Mouse (Mus musculus) lung, embryonic 16.5 days (tissue): ENCODE measurements around the gene Clk2. TPM values are rescaled to one million over a fixed set of nuclear protein-coding genes. Genes with fewer than 3 reads are reported as not detected.

Source experiments
- ATAC-seq: fragments of 200-750 bp; cut with Nextera tagmentation; 2 replicates; pipeline ENCODE4 v1.8.0; 2017; ENCODE audit warnings: low read depth, mild to moderate bottlenecking, moderate library complexity
- H3K27ac ChIP-seq: fragments of 300-500 bp; sonication (generic); 2 replicates; pipeline ENCODE4 v1.5.1; 2014; ENCODE audit warnings: mild to moderate bottlenecking, control low read depth, low read length
- H3K27me3 ChIP-seq: fragments of 300-500 bp; sonication (generic); 2 replicates; pipeline ENCODE4 v1.6.1; 2014; ENCODE audit warnings: low read depth, low read length, mixed read lengths; ENCODE audit not compliant: control insufficient read depth, insufficient read depth
- H3K36me3 ChIP-seq: fragments of 300-500 bp; sonication (generic); 2 replicates; pipeline ENCODE4 v1.6.1; 2014; ENCODE audit warnings: low read length; ENCODE audit not compliant: control insufficient read depth, insufficient read depth
- H3K4me1 ChIP-seq: fragments of 300-500 bp; sonication (generic); replicated peaks from 2 replicates; pipeline ENCODE4 v1.6.1; 2014; ENCODE audit warnings: low read length, mixed read lengths; ENCODE audit not compliant: control insufficient read depth, insufficient read depth
- H3K4me2 ChIP-seq: fragments of 300-500 bp; sonication (generic); 2 replicates; pipeline ENCODE4 v1.6.1; 2014; ENCODE audit warnings: low read depth, low read length, control low read depth
- H3K4me3 ChIP-seq: fragments of 300-500 bp; sonication (generic); 2 replicates; pipeline ENCODE4 v1.5.1; 2014; ENCODE audit warnings: mild to moderate bottlenecking, low read length, control low read depth
- H3K9ac ChIP-seq: fragments of 300-500 bp; sonication (generic); 2 replicates; pipeline ENCODE4 v1.6.1; 2014; ENCODE audit warnings: low read length, control low read depth
- H3K9me3 ChIP-seq: fragments of 300-500 bp; sonication (generic); 2 replicates; pipeline ENCODE4 v1.6.1; 2016; ENCODE audit warnings: low read length; ENCODE audit not compliant: control insufficient read depth
- WGBS: fragments of 180-500 bp; shearing (Covaris S2); extraction: QIAGEN DNeasy Blood & Tissue Kit; methylation state at CpG from one replicate; pipeline ENCODE4 v1.1.7; 2014; 5-methylcytosine and 5-hydroxymethylcytosine counted together
- polyA plus RNA-seq: library from polyadenylated mRNA; unstranded; fragments of >200 nt; fragmentation: Nextera tagmentation; extraction: Ambion mirVana; gene quantifications from 2 replicates; pipeline ENCODE4 v1.2.1, GENCODE M21; 2015

The Clk2 gene
- polyA plus RNA-seq, 1 experiment from 2014 or later = 22.7 TPM

DNA sequence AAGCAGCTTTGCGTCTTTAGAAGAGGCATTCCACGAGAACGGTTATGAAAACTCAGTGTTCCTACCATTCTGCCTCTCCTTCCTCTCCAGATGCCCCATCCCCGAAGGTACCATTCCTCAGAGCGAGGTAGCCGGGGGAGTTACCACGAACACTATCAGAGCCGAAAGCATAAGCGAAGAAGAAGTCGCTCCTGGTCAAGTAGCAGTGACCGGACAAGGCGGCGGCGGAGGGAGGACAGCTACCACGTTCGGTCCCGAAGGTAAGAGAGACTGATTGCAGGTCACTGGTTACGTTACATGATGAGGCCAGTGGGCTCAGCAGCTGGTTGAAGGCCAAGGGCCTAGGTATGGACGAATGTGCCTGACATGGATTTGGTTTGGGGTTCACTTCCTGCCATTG, 2.4 kb downstream of the Clk2 start:
- H3K36me3 ChIP-seq = peaks cover 33% of the 10 kb centered on the region
- H3K27ac ChIP-seq = no peak overlapping the region
- WGBS = 90% methylated on average over 19 of the region's 19 CpGs
- H3K4me3 ChIP-seq = no peak overlapping the region
- no peaks in the 10 kb centered on the region for H3K9me3 ChIP-seq
- ATAC-seq = no peak
- no peak overlapping the region for H3K9ac ChIP-seq
- H3K27me3 ChIP-seq = no peaks in the 10 kb centered on the region
- no peak overlapping the region for H3K4me2 ChIP-seq
- peaks cover 16% of the 10 kb centered on the region for H3K4me1 ChIP-seq

- no peaks in the 10 kb centered on the region for H3K9me3 ChIP-seq
- H3K4me1 ChIP-seq = peaks cover 8% of the 10 kb centered on the region
- H3K4me3 ChIP-seq = no peak overlapping the region
- H3K4me2 ChIP-seq = no peak overlapping the region
- H3K27ac ChIP-seq = no peak overlapping the region
- H3K27me3 ChIP-seq = no peaks in the 10 kb centered on the region
- 90% methylated on average over 11 of the region's 11 CpGs for WGBS
- no peak for ATAC-seq
- H3K9ac ChIP-seq = no peak overlapping the region
- peaks cover 54% of the 10 kb centered on the region for H3K36me3 ChIP-seq
These were observed 10.2 kb downstream of the Clk2 start for GRCm38 (mm10) chr3:89174844-89175243.

- 89% methylated on average over 10 of the region's 10 CpGs for WGBS
- no peak for ATAC-seq
- Histone ChIP-seq H3K4me3 (no peak overlapping the region), H3K36me3 (peaks cover 53% of the 10 kb centered on the region), H3K9ac (no peak overlapping the region), H3K4me1 (peaks cover 8% of the 10 kb centered on the region), H3K4me2 (no peak overlapping the region), H3K27ac (no peak overlapping the region), H3K27me3 (no peaks in the 10 kb centered on the region), H3K9me3 (no peaks in the 10 kb centered on the region)
These were observed 10.9 kb downstream of the Clk2 start for GRCm38 (mm10) chr3:89175544-89175943.

DNA sequence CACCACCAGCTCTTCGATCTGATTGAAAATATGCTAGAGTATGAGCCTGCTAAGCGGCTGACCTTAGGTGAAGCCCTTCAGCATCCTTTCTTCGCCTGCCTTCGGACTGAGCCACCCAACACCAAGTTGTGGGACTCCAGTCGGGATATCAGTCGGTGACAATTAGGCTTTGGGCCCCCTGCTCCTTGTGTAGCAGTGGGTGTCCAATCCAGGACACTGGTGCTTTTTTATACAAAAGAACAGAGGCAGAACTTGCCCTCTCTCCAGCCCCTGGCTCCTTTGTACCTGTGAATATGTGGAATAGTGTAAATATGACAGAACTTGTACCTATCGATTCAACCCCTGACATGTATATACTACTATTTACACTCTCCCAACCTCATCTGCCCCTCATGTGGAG, 11.8 kb downstream of the Clk2 start:
- ATAC-seq = no peak
- no peaks in the 10 kb centered on the region for H3K27me3 ChIP-seq
- no peak overlapping the region for H3K9ac ChIP-seq
- no peak overlapping the region for H3K4me3 ChIP-seq
- no peak overlapping the region for H3K27ac ChIP-seq
- H3K36me3 ChIP-seq = peaks cover 55% of the 10 kb centered on the region
- H3K9me3 ChIP-seq = no peaks in the 10 kb centered on the region
- peaks cover 8% of the 10 kb centered on the region for H3K4me1 ChIP-seq
- 82% methylated on average over 7 of the region's 7 CpGs for WGBS
- H3K4me2 ChIP-seq = no peak overlapping the region

GRCm38 (mm10) chr3:89177242-89178106, 12.9 kb downstream of the Clk2 start, which contains the start of gene Scamp3:
Gene Scamp3, plus strand, starts transcription at chr3:89177473.
- under 1% methylated on average over 43 of the region's 43 CpGs for WGBS
- Histone ChIP-seq H3K27me3 (no peaks in the 10 kb centered on the region), H3K4me2 (peak within 1 kb of the TSS; percentile 83), H3K4me1 (peaks cover 8% of the 10 kb centered on the region), H3K4me3 (peak within 1 kb of the TSS; percentile 82), H3K9me3 (no peaks in the 10 kb centered on the region), H3K36me3 (peaks cover 52% of the 10 kb centered on the region), H3K27ac (peak within 1 kb of the TSS; percentile 66), H3K9ac (peak within 1 kb of the TSS; percentile 84)
- ATAC-seq = peak; percentile 95

GRCm38 (mm10) chr3:89178107-89178385, 13.5 kb downstream of the Clk2 start:
- no peak for ATAC-seq
- H3K27ac ChIP-seq = peak overlapping the region; percentile 66; the same call in 1 of the 2 replicates
- H3K4me3 ChIP-seq = peak overlapping the region; percentile 82
- H3K9me3 ChIP-seq = no peaks in the 10 kb centered on the region
- no peaks in the 10 kb centered on the region for H3K27me3 ChIP-seq
- peak overlapping the region; percentile 84 for H3K9ac ChIP-seq
- peaks cover 8% of the 10 kb centered on the region for H3K4me1 ChIP-seq
- WGBS = 1% methylated on average over 6 of the region's 6 CpGs
- H3K4me2 ChIP-seq = peak overlapping the region; percentile 83
- H3K36me3 ChIP-seq = peaks cover 51% of the 10 kb centered on the region

- Histone ChIP-seq H3K27ac (no peak overlapping the region), H3K9me3 (no peaks in the 10 kb centered on the region), H3K4me2 (no peak overlapping the region), H3K27me3 (no peaks in the 10 kb centered on the region), H3K4me3 (no peak overlapping the region), H3K36me3 (peaks cover 41% of the 10 kb centered on the region), H3K9ac (peak overlapping the region; percentile 84; the same call in 1 of the 2 replicates), H3K4me1 (peaks cover 13% of the 10 kb centered on the region)
- WGBS = 86% methylated on average over 11 of the region's 11 CpGs
- ATAC-seq = no peak
These were observed 14.5 kb downstream of the Clk2 start for GRCm38 (mm10) chr3:89179056-89179455.

- no peak for ATAC-seq
- no peak overlapping the region for H3K4me3 ChIP-seq
- H3K4me1 ChIP-seq = peaks cover 16% of the 10 kb centered on the region
- no peak overlapping the region for H3K9ac ChIP-seq
- H3K36me3 ChIP-seq = peaks cover 22% of the 10 kb centered on the region
- H3K4me2 ChIP-seq = no peak overlapping the region
- no peak overlapping the region for H3K27ac ChIP-seq
- WGBS = 86% methylated on average over 27 of the region's 27 CpGs
- H3K27me3 ChIP-seq = no peaks in the 10 kb centered on the region
- H3K9me3 ChIP-seq = no peaks in the 10 kb centered on the region
These were observed 17.3 kb downstream of the Clk2 start for GRCm38 (mm10) chr3:89181749-89182500.

DNA sequence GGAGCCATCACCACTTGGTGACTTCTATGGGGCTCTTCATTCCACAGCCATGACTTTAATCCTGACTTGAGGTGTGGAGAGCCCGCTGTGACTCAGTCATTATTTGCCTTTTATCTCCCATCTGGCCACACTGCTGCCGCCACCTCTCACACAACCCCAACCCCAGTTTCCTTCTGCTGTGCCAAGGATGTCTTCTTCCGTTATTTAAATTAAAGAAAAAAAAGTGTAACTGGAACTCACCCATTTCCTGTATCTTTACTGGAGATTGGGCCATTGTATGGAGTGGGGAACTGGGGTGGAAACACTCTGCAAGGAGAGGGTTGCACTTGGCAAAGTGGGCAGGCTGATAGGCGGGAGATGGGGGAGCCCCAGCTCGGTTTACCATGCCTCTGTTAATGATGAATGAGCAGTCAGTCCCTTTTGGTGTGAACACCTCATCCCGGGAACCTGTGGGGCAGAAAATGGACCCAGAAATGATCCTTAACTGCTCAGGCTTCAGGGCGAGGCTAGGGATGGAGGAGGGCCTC, 18.0 kb downstream of the Clk2 start:
- 34% methylated on average over 7 of the region's 7 CpGs for WGBS
- Histone ChIP-seq H3K36me3 (peaks cover 22% of the 10 kb centered on the region), H3K27me3 (no peaks in the 10 kb centered on the region), H3K27ac (no peak overlapping the region), H3K9ac (no peak overlapping the region; the same call in 1 of the 2 replicates), H3K4me2 (peak overlapping the region; percentile 92), H3K4me1 (peaks cover 16% of the 10 kb centered on the region), H3K9me3 (no peaks in the 10 kb centered on the region), H3K4me3 (peak overlapping the region; percentile 69)
- no peak; the same call in 1 of the 2 replicates for ATAC-seq
